Mouse (Mus musculus) hindbrain, postnatal 0 days (tissue): ENCODE measurements at regions not wholly inside any gene's neighbourhood (a gene's known extent, or its start where the extent isn't known, plus 50 kb on each side); places are given as distances from the start of the nearest gene placed in this dataset.

Source experiments
- ATAC-seq: fragments of 200-750 bp; cut with Nextera tagmentation; 2 replicates; pipeline ENCODE4 v1.8.0; 2017; ENCODE audit warnings: mild to moderate bottlenecking, moderate TSS enrichment, moderate library complexity
- DNase-seq: peaks from one replicate; pipeline ENCODE4 v3.0.0-alpha.2; 2015; ENCODE audit warnings: low spot score
- H3K27ac ChIP-seq: fragments of 300-500 bp; sonication (generic); 2 replicates; pipeline ENCODE4 v1.5.1; 2014; ENCODE audit warnings: mild to moderate bottlenecking
- H3K27me3 ChIP-seq: fragments of 300-500 bp; sonication (generic); 2 replicates; pipeline ENCODE4 v1.6.1; 2014; ENCODE audit warnings: low read length, mixed read lengths; ENCODE audit not compliant: insufficient read depth
- H3K36me3 ChIP-seq: fragments of 300-500 bp; sonication (generic); 2 replicates; pipeline ENCODE4 v1.6.1; 2014; ENCODE audit warnings: low read length, mixed read lengths; ENCODE audit not compliant: insufficient read depth
- H3K4me1 ChIP-seq: fragments of 300-500 bp; sonication (generic); 2 replicates; pipeline ENCODE4 v1.6.1; 2014; ENCODE audit warnings: antibody characterized with exemption, low read length, mixed read lengths; ENCODE audit not compliant: insufficient read depth
- H3K4me2 ChIP-seq: fragments of 300-500 bp; sonication (generic); 2 replicates; pipeline ENCODE4 v1.6.1; 2014; ENCODE audit warnings: low read depth, mild to moderate bottlenecking, low read length, moderate library complexity, mixed read lengths
- H3K4me3 ChIP-seq: fragments of 300-500 bp; sonication (generic); 2 replicates; pipeline ENCODE4 v1.5.1; 2014; ENCODE audit warnings: low read length
- H3K9ac ChIP-seq: fragments of 300-500 bp; sonication (generic); replicated peaks from 2 replicates; pipeline ENCODE4 v1.6.1; 2014; ENCODE audit warnings: mild to moderate bottlenecking, low read length, moderate library complexity, mixed read lengths
- H3K9me3 ChIP-seq: fragments of 300-500 bp; sonication (generic); 2 replicates; pipeline ENCODE4 v1.6.1; 2016; ENCODE audit warnings: low read length, mixed read lengths
- CTCF ChIP-seq: IDR thresholded peaks from 2 replicates; pipeline ENCODE4 v1.5.1; 2016; ENCODE audit warnings: antibody characterized with exemption, control low read depth, low read depth
- WGBS: fragments of 180-500 bp; shearing (Covaris S2); extraction: QIAGEN DNeasy Blood & Tissue Kit; methylation state at CpG from one replicate; pipeline ENCODE4 v1.1.7; 2014; 5-methylcytosine and 5-hydroxymethylcytosine counted together

- H3K27ac ChIP-seq: no peak overlapping the region
- H3K9ac ChIP-seq: no peak overlapping the region
- H3K36me3 ChIP-seq: no peaks in the 10 kb centered on the region
- no peak overlapping the region for H3K4me2 ChIP-seq
- no peak overlapping the region for H3K4me3 ChIP-seq
- H3K4me1 ChIP-seq: no peaks in the 10 kb centered on the region
- no peaks in the 10 kb centered on the region for H3K27me3 ChIP-seq
- H3K9me3 ChIP-seq: no peaks in the 10 kb centered on the region
- no peak for DNase-seq
- TF ChIP-seq CTCF: no peak
- 72% methylated on average over 2 of the region's 2 CpGs for WGBS
- no peak for ATAC-seq
Measured at GRCm38 (mm10) chr12:10658826-10659225, 268.3 kb downstream of the Rdh14 start.

DNA sequence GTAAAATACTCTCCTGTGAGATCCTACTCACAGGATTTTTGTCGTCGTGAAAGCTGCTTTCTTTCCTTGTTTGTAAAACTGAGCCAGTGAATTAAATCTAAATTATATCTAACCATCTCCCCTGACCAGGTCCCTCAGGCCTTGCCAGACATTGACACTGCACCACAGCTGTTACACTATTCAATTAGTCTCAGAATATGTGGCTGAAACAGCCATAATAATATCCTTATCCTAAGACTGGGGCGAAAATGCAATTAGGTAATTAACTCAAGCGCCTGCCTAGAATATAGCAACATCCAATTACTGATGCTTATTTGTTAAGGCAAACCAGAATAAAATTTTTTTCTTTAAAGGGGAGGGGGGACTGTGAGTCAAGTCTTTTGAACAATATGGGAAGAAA, 296.2 kb downstream of the Rdh14 start:
- Histone ChIP-seq H3K36me3 (no peaks in the 10 kb centered on the region), H3K27ac (no peak overlapping the region), H3K4me2 (no peak overlapping the region), H3K9me3 (no peaks in the 10 kb centered on the region), H3K27me3 (no peaks in the 10 kb centered on the region), H3K4me3 (no peak overlapping the region), H3K9ac (no peak overlapping the region), H3K4me1 (no peaks in the 10 kb centered on the region)
- ATAC-seq (no peak), DNase-seq (no peak)
- TF ChIP-seq CTCF: no peak
- 61% methylated on average over 4 of the region's 4 CpGs for WGBS
